8 mouse cellular contexts compared by ENCODE assay signal in the genomic region with DNA sequence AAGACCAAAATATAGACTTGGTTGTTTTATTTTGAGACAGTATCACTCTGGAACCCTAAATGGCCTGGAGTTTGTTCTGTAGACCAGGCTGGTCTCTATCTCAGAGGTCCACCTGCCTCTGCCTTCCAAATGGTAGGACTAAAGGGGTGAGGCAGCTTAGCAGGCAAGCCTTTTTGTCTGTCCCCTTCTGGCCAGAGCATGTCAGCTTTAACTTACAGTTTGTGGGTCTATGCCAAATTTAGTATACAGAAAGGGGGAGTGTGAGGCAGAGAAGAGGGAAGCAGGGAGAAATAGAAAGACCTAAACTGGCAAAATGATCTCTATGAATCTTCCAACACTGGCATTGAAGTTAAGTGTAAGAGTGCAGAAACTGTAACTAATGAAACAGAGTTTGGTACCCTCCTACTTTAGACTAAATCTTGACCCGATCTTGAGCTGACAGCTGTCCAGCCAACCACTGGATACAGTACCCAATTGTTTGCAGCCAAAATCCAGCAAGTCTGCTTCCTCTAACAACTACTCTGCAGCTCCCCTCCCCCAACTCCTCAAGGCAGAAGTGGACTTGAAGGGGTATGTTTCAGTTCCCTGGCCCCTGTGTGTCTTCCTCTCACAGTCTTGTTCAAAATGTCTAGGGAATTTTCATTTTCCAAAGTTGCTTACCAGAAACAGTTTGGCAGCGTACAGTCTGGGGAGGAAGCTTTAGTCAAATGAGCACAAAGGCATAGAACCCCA.
A peak's percentile ranks its signal among the peaks of the same experiment; 100 is the strongest.
DNase-seq lines count a peak whose midpoint lies in the region; ATAC-seq and TF ChIP-seq lines count a peak whose summit lies in the region.

No protein-coding gene starts in this region.

- H3K36me3 ChIP-seq in hindbrain, postnatal 0 days (ENCODE audit: insufficient read depth, low read length) = no peaks in the 10 kb centered on the region
- H3K36me3 ChIP-seq in hindbrain, embryonic 12.5 days = no peaks in the 10 kb centered on the region
- peaks cover 0 to 26% of the 10 kb centered on the region in 2 experiments; a peak in 2 of 4 replicates for H3K36me3 ChIP-seq in MEL (ENCODE audit: control insufficient read depth in 1 of 2, insufficient read depth in 2 of 2, low read length in 2 of 2)
- H3K36me3 ChIP-seq in lung, embryonic 16.5 days (ENCODE audit: control insufficient read depth, insufficient read depth, low read length) = no peaks in the 10 kb centered on the region
- H3K36me3 ChIP-seq in intestine, embryonic 15.5 days = no peaks in the 10 kb centered on the region

- H3K9ac ChIP-seq in hindbrain, postnatal 0 days (replicated peaks; ENCODE audit: low read length) = no peak overlapping the region
- no peak overlapping the region for H3K9ac ChIP-seq in hindbrain, embryonic 12.5 days
- no peak overlapping the region for H3K9ac ChIP-seq in MEL (ENCODE audit: control insufficient read depth, low read depth, low read length, poor library complexity, severe bottlenecking)
- H3K9ac ChIP-seq in lung, embryonic 16.5 days (ENCODE audit: low read length) = no peak overlapping the region
- no peak overlapping the region for H3K9ac ChIP-seq in intestine, embryonic 15.5 days

- H3K4me3 ChIP-seq in hindbrain, postnatal 0 days (ENCODE audit: low read length) = no peak overlapping the region
- no peak overlapping the region for H3K4me3 ChIP-seq in hindbrain, embryonic 12.5 days
- H3K4me3 ChIP-seq in MEL (ENCODE audit: control insufficient read depth in 1 of 2, insufficient read depth in 1 of 2, low read depth in 2 of 2, low read length in 2 of 2) = no peak overlapping the region
- no peak overlapping the region for H3K4me3 ChIP-seq in lung, embryonic 16.5 days (ENCODE audit: low read length)
- H3K4me3 ChIP-seq in intestine, embryonic 15.5 days (replicated peaks) = no peak overlapping the region

- H3K4me2 ChIP-seq in hindbrain, postnatal 0 days (ENCODE audit: low read depth, low read length) = no peak overlapping the region
- no peak overlapping the region for H3K4me2 ChIP-seq in hindbrain, embryonic 12.5 days (replicated peaks)
- H3K4me2 ChIP-seq in lung, embryonic 16.5 days (ENCODE audit: low read depth, low read length) = no peak overlapping the region
- no peak overlapping the region for H3K4me2 ChIP-seq in intestine, embryonic 15.5 days (replicated peaks)

- TF ChIP-seq EP300 in MEL (IDR thresholded peaks at IDR 0.05; ENCODE audit: low read depth in 1 of 2, low read length in 2 of 2) = 0 out of 4 replicates have a peak, but pooled peaks of 1 of the 2 experiments have one; percentile 26

- TF ChIP-seq CTCF in hindbrain, postnatal 0 days (IDR thresholded peaks at IDR 0.05; ENCODE audit: low read depth) = no peak
- no peak for TF ChIP-seq CTCF in MEL (IDR thresholded peaks at IDR 0.05 in 2 of 3, conservative IDR thresholded peaks at IDR 0.05 in 1 of 3; ENCODE audit: control insufficient read depth in 1 of 3, insufficient read depth in 1 of 3, low read depth in 2 of 3, low read length in 3 of 3, poor library complexity in 1 of 3, severe bottlenecking in 1 of 3)

- no peak overlapping the region for H3K27ac ChIP-seq in hindbrain, postnatal 0 days
- H3K27ac ChIP-seq in hindbrain, embryonic 12.5 days = no peak overlapping the region
- H3K27ac ChIP-seq in MEL (ENCODE audit: control insufficient read depth, low read depth, low read length) = no peak overlapping the region
- peak overlapping the region; percentile 22 for H3K27ac ChIP-seq in lung, embryonic 16.5 days (ENCODE audit: low read length)
- no peak overlapping the region for H3K27ac ChIP-seq in intestine, embryonic 15.5 days

- H3K9me3 ChIP-seq in hindbrain, postnatal 0 days (ENCODE audit: low read length) = no peaks in the 10 kb centered on the region
- no peaks in the 10 kb centered on the region for H3K9me3 ChIP-seq in hindbrain, embryonic 12.5 days (replicated peaks)
- H3K9me3 ChIP-seq in MEL (replicated peaks; ENCODE audit: insufficient read depth, low read length) = no peaks in the 10 kb centered on the region
- no peaks in the 10 kb centered on the region for H3K9me3 ChIP-seq in lung, embryonic 16.5 days (ENCODE audit: control insufficient read depth, low read length)
- H3K9me3 ChIP-seq in intestine, embryonic 15.5 days = no peaks in the 10 kb centered on the region

- WGBS in hindbrain, postnatal 0 days = 58% methylated on average over 2 of the region's 2 CpGs
- 66% methylated on average over 2 of the region's 2 CpGs for WGBS in hindbrain, embryonic 12.5 days
- 46% methylated on average over 2 of the region's 2 CpGs for WGBS in lung, embryonic 16.5 days
- WGBS in intestine, embryonic 15.5 days = 53% methylated on average over 2 of the region's 2 CpGs

- H3K79me2 ChIP-seq in MEL (ENCODE audit: control insufficient read depth, insufficient read depth, low read length, poor library complexity) = 0 out of 2 replicates have a peak, but pooled peaks cover 2% of the 10 kb centered on the region

- TF ChIP-seq RAD21 in MEL (IDR thresholded peaks at IDR 0.05; ENCODE audit: low read depth, low read length) = no peak

- ATAC-seq in hindbrain, postnatal 0 days = no peak
- no peak for ATAC-seq in hindbrain, embryonic 12.5 days (ENCODE audit: low FRiP score)
- peak; percentile 99 for ATAC-seq in granulocyte monocyte progenitor cell, adult 5-6 weeks (replicated peaks; ENCODE audit: poor library complexity, severe bottlenecking)
- peak; percentile 60 for ATAC-seq in lung, embryonic 16.5 days (ENCODE audit: low read depth)
- ATAC-seq in intestine, embryonic 15.5 days = no peak

- DNase-seq in hindbrain, postnatal 0 days (ENCODE audit: low spot score) = peak; percentile 4
- peak; percentile 51 for DNase-seq in MEL (ENCODE audit: low read depth, low spot score)
- no peak for DNase-seq in urinary bladder, adult 18-20 months (ENCODE audit: low spot score in 2 of 2)
- no peak for DNase-seq in thymus, postnatal 36 days

- TF ChIP-seq POLR2A in MEL (IDR thresholded peaks at IDR 0.05; ENCODE audit: control insufficient read depth in 1 of 2, insufficient read depth in 1 of 2, low read depth in 1 of 2, low read length in 2 of 2, poor library complexity in 1 of 2) = no peak

- H3K4me1 ChIP-seq in hindbrain, postnatal 0 days (ENCODE audit: insufficient read depth, low read length) = no peaks in the 10 kb centered on the region
- no peaks in the 10 kb centered on the region; the same call in 1 of the 2 replicates for H3K4me1 ChIP-seq in hindbrain, embryonic 12.5 days
- H3K4me1 ChIP-seq in MEL (ENCODE audit: control insufficient read depth in 1 of 2, insufficient read depth in 2 of 2, low read length in 2 of 2) = peaks cover 10 to 22% of the 10 kb centered on the region in 2 experiments
- peaks cover 22% of the 10 kb centered on the region for H3K4me1 ChIP-seq in lung, embryonic 16.5 days (replicated peaks; ENCODE audit: control insufficient read depth, insufficient read depth, low read length)
- H3K4me1 ChIP-seq in intestine, embryonic 15.5 days (replicated peaks) = no peaks in the 10 kb centered on the region

- H3K27me3 ChIP-seq in hindbrain, postnatal 0 days (ENCODE audit: insufficient read depth, low read length) = no peaks in the 10 kb centered on the region
- no peaks in the 10 kb centered on the region for H3K27me3 ChIP-seq in hindbrain, embryonic 12.5 days
- H3K27me3 ChIP-seq in MEL (ENCODE audit: control insufficient read depth in 1 of 2, insufficient read depth in 2 of 2, low read length in 2 of 2) = no peaks in the 10 kb centered on the region
- no peaks in the 10 kb centered on the region for H3K27me3 ChIP-seq in lung, embryonic 16.5 days (ENCODE audit: control insufficient read depth, insufficient read depth, low read depth, low read length)
- no peaks in the 10 kb centered on the region for H3K27me3 ChIP-seq in intestine, embryonic 15.5 days (replicated peaks)

TF ChIP-seq in MEL, 35 proteins besides CTCF, POLR2A, EP300 and RAD21:
- TF ChIP-seq CHD2 (IDR thresholded peaks at IDR 0.05; ENCODE audit: low read length) (peak; percentile 45), TCF12 (IDR thresholded peaks at IDR 0.05; ENCODE audit: low read depth, low read length) (no peak), E2F4 (IDR thresholded peaks at IDR 0.05; ENCODE audit: borderline replicate concordance, low read depth, low read length) (no peak), HCFC1 (IDR thresholded peaks at IDR 0.05; ENCODE audit: low read depth, low read length) (no peak), POLR2AphosphoS5 (IDR thresholded peaks at IDR 0.05; ENCODE audit: borderline replicate concordance, low read depth, low read length) (no peak)

Comparison
In these comparisons a context has a peak if more than half of its experiments do, and no peak if none do; other contexts are left out.
1. ATAC-seq: peak in granulocyte monocyte progenitor cell, adult 5-6 weeks (single experiment) and lung, embryonic 16.5 days (single experiment); none in hindbrain, postnatal 0 days (single experiment), hindbrain, embryonic 12.5 days (single experiment) and intestine, embryonic 15.5 days (single experiment).
2. DNase-seq: peak in hindbrain, postnatal 0 days (single experiment) and MEL (single experiment); none in urinary bladder, adult 18-20 months (0 of 2) and thymus, postnatal 36 days (0 of 2).